Mouse (Mus musculus) left cerebral cortex, postnatal 36 days (tissue): ENCODE data around the gene Olfr713. TPM values are rescaled to one million over a fixed set of nuclear protein-coding genes. Genes with fewer than 3 reads are reported as not detected.

Source experiments
- DNase-seq, 2 experiments: peaks; one replicate each; pipeline ENCODE4 v3.0.0; 2021 to 2022; ENCODE audit warnings: low spot score in 2 of 2, mixed read lengths in 1 of 2
- intact Hi-C: fragments of 180-260 bp; cut with DNase I; formaldehyde crosslinking; loops from one replicate; pipeline ENCODE4 v1.15.1; 2025
- total RNA-seq, 2 experiments: library from RNA; stranded (reverse); gene quantifications; 2 replicates each; pipeline ENCODE4 v1.2.3; 2021

The Olfr713 gene
- not detected for total RNA-seq

DNA sequence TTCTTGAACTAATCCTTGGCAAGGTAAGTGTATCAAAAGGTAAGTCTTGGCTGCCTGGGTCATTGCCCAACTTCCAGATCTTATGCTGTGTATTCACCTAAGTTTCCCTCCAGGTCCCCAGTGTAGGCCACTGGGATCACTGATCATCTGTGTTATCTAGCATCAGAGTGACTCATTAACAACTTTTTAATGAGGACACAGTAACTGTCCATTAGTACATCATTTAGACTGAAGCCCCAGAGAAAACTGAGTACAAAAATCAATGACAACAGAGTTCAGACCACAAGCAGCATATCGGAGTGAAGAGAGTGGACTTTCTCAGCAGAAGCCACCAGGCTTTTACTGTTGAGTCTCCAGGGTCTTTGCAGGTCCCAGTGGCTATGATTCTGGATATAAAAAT lies at the start of gene Olfr713:
Gene Olfr713, plus strand, starts transcription at position 301 of the 400 bp plus-strand sequence.
- DNase-seq, result no peak
- intact Hi-C loops, result no loop called here

DNA sequence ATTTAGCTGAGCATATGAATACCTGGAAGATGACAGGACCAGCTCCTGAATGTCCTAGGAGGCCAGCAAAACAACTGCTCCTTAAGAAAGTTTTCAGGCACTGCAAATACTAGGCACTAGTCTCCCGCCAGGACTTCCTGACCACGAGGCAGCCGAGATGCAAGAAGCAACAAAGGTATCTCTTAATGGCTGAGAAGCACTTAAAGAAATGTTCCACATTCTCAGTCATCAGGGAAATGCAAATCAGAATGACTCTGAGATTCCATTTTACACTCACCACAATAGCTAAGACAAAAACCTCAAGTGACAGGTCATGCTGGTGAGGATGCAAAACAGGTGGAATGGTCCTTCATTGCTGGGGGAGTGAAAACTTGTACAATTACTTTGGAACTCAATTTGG lies 45.7 kb upstream of the Olfr713 start:
- no peak for DNase-seq
- intact Hi-C loops, result no loop called here

DNA sequence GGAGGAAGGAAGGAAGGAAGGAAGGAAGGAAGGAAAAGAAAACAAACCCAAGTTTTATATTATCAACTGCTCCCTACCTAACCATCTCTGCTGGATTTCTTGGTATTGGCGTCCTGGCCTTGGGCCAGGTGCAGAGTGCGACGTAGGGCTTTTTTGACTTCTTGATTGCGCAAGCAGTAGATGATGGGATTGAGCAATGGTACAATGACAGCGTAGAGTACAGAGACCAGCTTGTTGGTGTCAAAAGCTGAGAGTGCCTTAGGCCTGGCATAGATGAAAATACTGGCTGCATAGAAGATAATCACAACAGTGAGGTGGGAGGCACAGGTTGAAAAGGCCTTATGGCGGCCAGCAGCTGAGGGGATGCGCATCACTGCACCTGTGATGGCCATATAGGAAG lies 30.2 kb upstream of the Olfr713 start:
- intact Hi-C loops, result no loop called here
- no peak for DNase-seq

DNA sequence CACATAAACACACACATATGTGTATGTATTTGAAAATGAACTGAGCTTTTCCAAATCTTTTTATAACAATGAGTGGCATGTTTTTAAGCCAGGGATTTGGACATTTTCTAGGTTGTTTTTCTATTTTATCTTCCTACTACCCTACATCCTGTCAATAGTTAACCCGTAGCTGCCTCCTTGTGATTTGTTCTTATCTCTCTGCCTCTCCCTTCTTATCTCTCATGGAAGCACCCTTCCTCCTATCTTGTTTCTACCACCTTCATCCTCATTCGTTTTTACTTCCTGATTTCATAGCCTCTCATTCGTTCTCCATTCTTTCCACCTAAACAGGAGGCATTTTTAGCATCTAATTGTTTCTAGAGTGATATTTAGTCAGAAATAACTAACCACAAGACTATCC lies 26.8 kb upstream of the Olfr713 start:
- intact Hi-C loops, result no loop called here
- DNase-seq, result no peak

DNA sequence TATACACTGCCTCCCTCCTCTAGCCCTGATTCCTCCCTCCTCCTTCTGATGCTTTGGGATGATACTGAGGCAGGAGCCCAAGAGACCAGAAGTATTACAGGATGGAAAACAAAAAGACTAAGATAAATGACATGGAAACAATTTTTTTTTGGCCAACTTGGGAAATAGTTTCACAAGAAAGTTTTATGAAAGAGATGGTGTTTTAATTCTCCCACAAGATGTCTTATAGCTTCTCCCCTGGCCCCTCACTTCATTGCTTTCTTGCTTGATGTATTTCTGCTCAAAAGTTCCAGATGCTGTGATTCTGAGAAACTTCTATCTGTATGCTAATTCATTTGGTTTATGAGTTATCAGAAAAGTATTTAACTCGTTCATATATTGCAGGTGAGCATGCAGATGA lies 25.0 kb upstream of the Olfr713 start, which contains the start of gene Olfr2:
Gene Olfr2, minus strand, starts transcription at position 101 of the 400 bp plus-strand sequence.
- no peak for DNase-seq
- intact Hi-C loops, result no loop called here

DNA sequence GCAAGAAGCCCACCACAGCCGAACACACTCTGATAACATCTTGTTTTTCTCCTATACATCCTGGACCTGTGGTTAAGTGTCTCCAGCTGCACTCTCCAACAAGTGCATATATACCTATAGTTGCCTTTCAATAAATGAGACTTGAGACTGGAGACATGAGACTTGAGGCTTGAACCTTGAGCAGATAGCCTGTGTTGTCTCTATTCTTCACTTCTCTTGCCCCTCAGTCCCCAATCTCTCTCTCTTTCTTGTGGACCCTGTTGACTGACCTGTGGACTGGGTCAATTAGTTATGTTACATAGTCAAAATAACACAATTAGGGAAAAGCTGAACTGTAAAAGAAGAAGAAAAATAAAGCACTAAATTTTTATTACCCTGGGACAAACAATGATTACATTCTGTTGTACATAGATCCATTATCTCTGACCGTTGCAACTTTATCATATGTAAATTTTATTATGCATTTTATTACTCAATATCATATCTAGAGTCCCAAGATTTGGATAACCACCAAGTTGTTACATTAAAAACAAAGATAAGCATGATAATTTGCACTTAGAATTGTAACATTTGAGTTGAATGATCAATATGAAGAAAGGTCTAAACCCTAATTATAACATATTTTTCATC lies 9.1 kb downstream of the Olfr713 start:
- intact Hi-C loops, result no loop called here
- no peak for DNase-seq

DNA sequence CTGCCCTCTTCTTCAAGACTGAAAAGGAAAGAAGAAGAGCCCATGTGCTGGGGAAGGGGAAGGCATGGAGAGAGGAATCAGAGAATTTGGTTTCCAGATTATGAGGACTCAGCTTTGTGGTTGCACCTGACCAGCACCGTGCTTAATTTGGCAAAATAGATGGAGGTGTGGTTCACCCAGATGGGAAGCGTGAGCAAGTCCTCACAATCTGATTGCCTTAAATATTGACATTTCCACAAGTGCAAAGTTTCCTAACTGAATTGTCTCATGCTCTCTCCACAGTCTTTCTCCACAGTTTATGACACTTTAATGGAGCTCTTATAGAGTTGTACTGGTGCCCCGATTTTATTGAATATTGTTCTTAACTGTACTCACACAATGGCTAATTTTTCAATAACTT lies 12.2 kb downstream of the Olfr713 start:
- DNase-seq, result no peak
- intact Hi-C loops, result no loop called here

DNA sequence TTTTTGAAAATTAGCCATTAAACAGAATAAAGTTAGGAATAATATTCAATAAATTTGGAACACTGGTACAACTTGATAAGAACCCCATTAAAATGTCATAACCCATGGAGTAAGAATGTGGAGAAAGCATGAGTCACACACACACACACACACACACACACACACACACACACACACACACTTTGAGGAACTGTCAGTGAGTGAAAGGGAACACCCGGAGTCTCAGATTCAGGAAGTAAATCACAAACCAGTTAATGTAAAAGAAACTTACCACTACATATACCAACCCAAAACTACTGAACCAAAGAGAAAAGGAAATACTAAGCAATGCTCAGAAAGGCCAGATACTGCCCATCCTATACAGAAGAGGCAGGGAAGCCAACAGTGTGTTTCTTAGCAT lies 13.4 kb downstream of the Olfr713 start:
- intact Hi-C loops, result no loop called here
- DNase-seq, result no peak

DNA sequence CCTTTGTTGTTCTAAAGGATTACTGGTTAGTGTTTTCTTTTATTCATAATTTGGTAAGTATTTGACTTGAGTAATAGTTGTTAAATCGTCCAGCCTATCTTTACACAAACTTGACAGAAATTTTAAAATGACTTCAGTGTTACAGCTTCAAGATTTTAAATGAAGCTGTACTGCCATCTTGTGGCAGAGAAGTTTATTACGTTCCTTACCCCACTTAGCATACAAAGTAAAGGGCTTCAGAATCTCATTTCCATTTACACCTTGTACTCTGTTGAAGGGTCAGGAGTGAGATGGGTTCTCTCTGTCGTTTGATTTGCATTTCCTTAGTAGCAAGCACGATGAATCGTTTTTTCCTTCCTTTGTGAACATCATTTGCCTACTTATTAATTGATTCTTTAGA lies 14.9 kb downstream of the Olfr713 start:
- no peak for DNase-seq
- intact Hi-C loops, result no loop called here

DNA sequence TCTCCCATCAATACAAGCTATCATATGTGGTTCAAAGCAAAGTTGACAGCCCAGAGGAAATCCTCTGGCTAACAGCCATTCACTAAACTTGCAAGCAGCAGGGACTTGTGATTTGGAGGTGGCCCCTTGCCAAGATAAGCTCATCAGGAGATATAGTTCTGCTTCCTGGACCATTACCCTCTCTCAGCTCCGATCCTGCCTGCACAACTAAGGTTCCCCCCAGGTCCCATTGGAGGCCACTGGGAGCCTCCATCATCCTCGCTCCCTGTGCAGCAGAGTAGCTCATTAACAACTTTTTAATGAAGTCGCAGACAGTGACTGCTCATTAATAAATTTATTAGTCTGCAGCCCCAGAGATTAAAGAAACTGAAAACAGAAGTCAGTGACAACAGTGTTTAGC lies 16.6 kb downstream of the Olfr713 start:
- no peak for DNase-seq
- intact Hi-C loops, result no loop called here

DNA sequence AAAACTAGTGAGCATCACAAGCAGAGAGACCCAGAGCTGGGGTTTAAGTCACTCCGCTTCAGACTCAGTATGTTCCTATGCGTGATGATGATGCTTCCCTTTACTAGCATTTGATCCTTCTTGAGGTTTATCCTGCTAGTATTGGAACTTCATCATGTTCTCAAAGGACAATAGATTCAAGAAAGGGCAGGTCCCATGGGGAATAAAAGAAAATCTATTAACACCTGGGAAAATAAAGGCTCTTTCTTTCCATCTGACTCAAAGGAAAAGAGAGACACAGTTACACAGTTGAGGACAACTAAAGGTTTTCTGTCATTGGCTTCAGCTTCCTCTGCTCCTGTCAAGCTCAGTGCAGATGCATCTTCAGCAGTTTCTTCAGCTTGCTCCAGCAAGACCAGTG lies 39.7 kb downstream of the Olfr713 start, which contains the start of gene Olfr714:
Gene Olfr714, plus strand, starts transcription at position 301 of the 400 bp plus-strand sequence.
- intact Hi-C loops, result no loop called here
- DNase-seq, result no peak

Other genes with a start within 250 kb of the Olfr713 start
- not detected for gene Olfr699, start 238.0 kb upstream of the Olfr713 start, total RNA-seq
- not detected for gene Olfr700, start 222.3 kb upstream of the Olfr713 start, total RNA-seq
- gene Olfr701, start 217.0 kb upstream of the Olfr713 start, total RNA-seq, result not detected
- not detected for gene Olfr702, start 197.3 kb upstream of the Olfr713 start, total RNA-seq
- gene Olfr703, start 187.8 kb upstream of the Olfr713 start, total RNA-seq, result not detected
- not detected for gene Olfr704, start 168.0 kb upstream of the Olfr713 start, total RNA-seq
- gene Olfr705, start 154.3 kb upstream of the Olfr713 start, total RNA-seq, result not detected
- not detected for gene Olfr706, start 143.0 kb upstream of the Olfr713 start, total RNA-seq
- gene Olfr707, start 129.9 kb upstream of the Olfr713 start, total RNA-seq, result not detected
- gene Olfr1532-ps1, start 123.2 kb upstream of the Olfr713 start, total RNA-seq, result not detected
- gene Olfr709-ps1, start 99.0 kb upstream of the Olfr713 start, total RNA-seq, result under 1 TPM in 1 of 2 experiments, not detected in 1; 0.09 TPM
- gene Olfr710, start 82.9 kb upstream of the Olfr713 start, total RNA-seq, result not detected
- not detected for gene Olfr6, start 67.2 kb upstream of the Olfr713 start, total RNA-seq
- gene Olfr711, start 55.7 kb upstream of the Olfr713 start, total RNA-seq, result not detected
- gene Olfr2, start 25.1 kb upstream of the Olfr713 start, total RNA-seq, result not detected
- gene Olfr714, start 39.8 kb downstream of the Olfr713 start, total RNA-seq, result not detected
- gene Olfr17, start 62.0 kb downstream of the Olfr713 start, total RNA-seq, result not detected
- gene Olfr715b, start 79.2 kb downstream of the Olfr713 start, total RNA-seq, result not detected
- gene Olfr715, start 99.9 kb downstream of the Olfr713 start, total RNA-seq, result not detected
- gene Olfr716, start 107.2 kb downstream of the Olfr713 start, total RNA-seq, result not detected
- not detected for gene Nlrp14, start 135.8 kb downstream of the Olfr713 start, total RNA-seq
- not detected for gene Rbmxl2, start 178.3 kb downstream of the Olfr713 start, total RNA-seq